Mouse (Mus musculus): ENCODE measurements around the gene Ccdc9.
A peak's percentile ranks its signal among the peaks of the same experiment; 100 is the strongest.
"Not testable (repeated sequence)": the region's sequence is repeated elsewhere in the genome, so short reads cannot be mapped to it uniquely, and the experiment has no call there.

Ccdc9 gene

DNA sequence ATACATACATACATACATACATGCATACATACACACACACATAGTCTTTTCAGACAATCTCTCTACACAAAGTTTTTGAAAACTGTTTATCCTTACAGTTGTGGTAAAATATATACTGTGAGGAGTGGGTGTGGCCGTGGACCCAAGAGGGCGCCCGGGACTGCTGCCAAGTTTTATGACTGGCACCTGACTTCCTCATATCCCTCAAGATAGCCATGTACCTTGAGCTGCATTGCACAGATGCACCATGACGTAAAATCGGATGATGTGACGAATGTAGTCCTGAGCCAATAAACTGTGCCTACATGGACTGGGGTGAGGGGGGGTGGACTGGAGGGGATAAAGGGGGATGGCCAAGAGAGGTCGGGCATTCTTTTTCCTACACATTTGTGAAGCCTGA, 20.0 kb downstream of the Ccdc9 start:
- not testable (repeated sequence) for DNase-seq

DNA sequence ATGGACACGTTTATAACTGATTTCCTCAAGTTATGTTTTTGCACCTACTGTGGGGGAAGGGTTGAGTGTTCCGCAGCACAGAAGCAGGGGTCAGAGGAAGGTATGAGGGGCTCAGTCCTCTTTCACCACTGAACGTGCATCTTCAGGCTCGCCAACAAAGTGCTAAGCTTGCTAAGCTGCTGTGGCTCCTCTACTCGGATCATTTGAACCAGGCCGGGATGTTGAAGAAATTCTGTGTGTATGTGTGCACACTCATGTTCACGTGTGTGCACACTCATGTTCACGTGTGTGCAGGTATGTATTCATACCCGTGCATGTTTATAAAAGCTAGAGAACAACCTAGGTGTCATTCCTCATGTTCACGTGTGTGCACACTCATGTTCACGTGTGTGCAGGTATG, 20.7 kb downstream of the Ccdc9 start:
- no peak for DNase-seq

DNA sequence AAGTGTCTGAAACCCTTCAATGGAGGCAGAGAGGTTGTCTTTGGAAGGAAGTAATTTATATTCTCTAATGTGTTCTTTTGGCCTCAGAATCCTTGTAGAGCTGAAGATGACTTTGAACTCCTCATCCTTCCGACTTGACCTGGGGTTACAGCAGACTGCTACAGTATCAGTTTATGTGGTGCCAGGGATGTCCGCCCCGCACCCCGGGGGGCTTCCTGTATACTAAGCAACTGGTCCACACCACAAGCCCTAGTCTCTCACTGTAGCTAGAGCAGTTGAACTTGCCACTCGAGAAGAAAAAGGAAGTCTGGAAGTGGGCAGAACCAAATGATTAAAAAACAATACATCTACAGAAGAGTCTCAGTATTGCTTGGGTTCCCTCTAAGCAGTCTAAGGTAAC, 22.8 kb downstream of the Ccdc9 start:
- DNase-seq = no peak

DNA sequence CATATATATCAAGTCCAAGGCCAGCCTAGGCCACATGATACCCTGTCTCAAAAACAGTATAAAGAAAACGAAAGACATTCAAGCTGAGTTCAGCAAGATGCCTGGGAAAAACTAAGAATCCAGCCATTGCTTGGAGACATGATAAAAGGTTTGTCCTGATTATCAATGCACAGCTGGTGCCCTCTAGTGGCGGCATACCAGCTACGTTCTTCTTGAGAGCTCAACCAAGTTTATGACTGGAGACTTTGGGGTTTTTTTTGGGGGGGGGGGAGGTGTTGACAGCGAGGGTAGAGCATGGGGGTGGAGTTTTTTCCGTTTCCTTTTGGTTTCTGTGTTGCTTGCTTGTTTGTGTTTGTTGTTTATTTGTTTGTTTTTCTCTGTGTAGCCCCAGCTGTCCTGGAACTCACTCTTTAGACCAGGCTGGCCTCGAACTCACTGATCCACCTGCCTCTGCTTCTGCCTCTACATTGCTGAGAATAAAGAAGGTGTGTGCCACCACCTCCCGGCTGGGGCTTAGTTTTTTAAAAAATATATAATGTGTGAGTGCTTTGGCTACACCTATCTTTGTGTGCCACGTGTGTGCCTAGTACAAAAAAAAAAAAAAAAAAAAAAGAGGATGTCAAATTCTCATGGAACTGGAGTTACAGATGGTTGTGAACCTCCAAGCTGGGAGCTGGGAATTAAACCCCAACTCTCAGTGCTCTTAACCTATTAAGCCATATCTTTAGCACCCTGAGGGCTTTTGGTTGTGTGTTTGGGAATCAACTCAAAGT, 23.4 kb downstream of the Ccdc9 start:
- DNase-seq = peak; percentile 72 to 80

DNA sequence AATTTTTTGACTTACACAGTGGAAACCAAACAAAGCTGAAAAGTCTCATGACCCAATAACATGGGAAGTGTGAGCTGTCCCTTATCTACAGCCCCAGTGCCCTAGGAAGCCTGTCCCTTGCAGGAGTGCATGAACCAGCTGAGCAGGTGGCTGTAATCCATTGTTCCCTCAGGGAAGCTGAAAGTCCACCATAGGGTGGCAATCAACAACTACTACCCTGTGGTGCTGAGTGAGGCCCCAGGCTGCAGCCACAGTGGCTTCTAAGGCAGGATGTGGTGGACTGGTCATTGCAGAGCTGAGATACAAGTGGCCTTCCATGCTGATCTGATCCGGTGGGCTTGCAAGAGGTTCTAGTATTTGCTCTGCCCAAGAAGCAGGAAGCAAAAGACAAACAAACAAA, 25.5 kb downstream of the Ccdc9 start:
- DNase-seq = no peak

DNA sequence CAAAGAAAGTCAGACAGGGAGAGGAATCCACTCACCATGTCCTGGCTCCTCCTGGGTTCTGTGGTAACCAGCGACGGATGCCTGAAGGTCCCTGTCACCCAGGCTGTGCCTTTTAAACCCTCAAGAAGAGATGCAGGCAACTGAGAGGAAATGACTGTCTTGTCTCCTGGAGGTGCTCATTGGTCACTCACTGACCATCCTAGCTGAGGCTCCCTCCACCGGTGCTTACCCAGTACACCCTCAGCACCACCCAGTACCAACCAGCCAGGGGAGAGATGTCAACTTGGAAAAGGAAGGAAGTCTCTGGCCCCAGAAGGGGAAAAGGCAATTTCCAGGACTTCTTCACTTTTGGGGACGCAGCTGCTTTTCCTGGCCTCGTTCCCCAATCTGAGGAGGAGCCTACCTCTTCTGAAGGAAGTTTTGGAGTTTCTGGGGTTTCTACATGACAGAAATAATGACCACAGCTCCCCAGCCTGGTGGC, 27.4 kb downstream of the Ccdc9 start, which contains the start of gene C5ar1:
Gene C5ar1, minus strand, starts transcription at position 431 of the 481 bp plus-strand sequence.
- peak in 1 of 2 experiments; percentile 27 for DNase-seq

DNA sequence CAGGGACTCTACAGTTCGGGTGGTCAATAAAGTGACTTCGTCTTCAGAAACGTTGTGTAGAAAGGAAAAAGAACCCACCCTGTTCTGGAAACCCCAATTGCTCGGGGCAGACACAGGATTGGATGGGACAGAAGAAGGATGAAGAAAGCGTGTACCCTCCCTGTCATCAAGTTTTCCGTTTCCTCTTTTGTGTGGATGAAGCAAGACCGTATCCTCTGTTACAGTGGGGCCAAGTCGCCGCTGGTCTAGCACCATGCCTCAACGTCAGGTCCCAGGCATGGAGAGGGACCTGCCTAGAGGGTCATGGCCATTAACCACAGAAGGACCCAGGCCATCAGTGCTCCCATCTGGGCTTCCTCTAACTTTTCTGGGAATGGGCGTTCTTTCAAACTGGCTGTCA, 28.8 kb downstream of the Ccdc9 start:
- peak in 1 of 2 experiments; percentile 30 for DNase-seq

DNA sequence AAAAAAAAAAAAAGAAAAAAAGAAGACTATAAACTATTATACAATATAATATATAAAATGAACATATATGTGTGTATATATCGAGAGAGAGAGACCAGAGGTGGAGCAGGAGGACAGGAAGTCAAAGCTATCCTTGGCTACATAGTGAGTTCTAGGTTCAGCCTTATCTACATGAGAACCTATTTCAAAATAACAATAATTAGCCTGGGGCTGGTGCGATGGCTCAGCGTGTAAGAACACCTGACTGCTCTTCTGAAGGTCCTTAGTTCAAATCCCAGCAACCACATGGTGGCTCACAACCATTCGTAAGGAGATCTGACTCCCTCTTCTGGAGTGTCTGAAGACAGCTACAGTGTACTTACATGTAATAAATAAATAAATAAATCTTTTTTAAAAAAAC, 30.6 kb downstream of the Ccdc9 start:
- DNase-seq = not testable (repeated sequence)

DNA sequence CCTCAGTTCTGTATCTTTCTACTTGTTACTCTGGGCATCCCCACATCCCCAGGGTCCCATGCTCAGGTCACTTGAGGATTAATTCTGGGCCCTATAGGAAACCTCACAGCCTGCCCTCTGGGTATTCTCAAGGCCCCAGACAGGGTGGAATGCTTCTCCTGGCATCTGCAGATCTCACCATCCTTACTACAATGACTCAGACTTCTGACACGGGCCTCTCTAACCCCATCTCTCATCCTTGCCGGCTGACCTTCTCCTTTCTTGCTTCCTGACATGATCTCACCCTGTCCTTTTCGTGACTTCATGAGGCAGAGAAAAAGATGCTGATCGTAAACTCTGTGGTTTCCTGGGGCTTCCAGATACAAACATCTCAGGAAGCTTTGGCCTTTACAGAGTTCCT, 32.4 kb downstream of the Ccdc9 start:
- DNase-seq = peak in 1 of 2 experiments; percentile 27

DNA sequence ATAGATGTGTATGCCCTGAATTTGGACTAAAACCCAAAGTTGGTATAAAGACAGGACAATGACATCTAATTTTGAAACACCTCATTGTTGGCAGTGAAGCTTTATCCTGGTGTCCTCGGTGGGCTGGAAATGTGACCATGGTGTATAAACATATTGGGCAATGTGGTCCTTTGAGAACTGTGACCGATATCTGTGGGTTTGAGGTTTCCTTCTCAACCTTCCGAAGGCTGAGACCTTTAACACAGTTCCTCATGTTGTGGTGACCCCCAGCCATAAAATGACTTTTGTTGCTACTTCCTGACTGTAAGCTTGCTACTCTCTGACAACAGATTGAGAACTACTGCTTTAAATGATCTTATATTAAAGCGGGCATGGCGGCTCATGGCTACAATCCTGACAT, 35.9 kb downstream of the Ccdc9 start:
- DNase-seq = no peak

DNA sequence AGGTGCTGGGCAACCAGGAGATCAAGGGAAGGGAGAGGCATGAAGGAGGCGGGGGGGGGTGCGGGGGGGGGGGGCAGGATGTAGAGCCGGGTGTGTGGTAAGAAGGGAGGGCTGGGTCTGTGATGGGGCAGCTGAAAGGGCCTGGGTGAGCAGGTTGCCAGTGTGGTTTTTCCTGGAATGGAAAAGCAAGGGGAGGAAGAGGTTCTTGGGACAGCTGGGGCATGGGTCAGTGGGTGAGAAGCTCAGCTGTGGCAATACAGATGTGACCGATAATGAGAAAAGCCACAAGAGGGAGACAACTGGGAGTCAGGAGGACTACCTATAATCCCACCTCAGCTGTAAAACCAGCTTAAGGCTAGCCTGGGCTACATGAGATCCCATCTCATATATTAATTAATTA, 40.6 kb downstream of the Ccdc9 start:
- DNase-seq = peak; percentile 49 to 56

DNA sequence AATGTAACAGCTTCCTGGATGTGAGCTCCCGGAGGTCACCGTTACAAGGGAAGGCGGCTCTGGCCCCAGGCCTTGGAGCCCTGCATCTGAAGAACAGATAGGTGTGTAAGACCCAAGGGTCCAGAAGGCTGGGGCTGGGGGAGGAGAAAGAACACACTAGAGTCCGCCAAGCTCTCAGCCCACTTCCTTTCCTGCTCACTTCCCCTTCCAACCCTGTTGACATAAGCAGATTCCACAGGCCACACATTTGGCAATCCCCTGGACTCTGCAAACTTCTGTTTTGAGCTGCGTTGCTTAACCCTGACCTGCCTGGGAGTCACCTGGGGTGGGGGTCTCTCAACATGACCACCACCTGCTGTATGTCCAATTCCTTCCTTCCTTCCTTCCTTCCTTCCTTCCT, 42.5 kb downstream of the Ccdc9 start, which contains the start of gene C5ar2:
Gene C5ar2, minus strand, starts transcription at position 88 of the 400 bp plus-strand sequence.
- DNase-seq = peak; percentile 65 to 70

DNA sequence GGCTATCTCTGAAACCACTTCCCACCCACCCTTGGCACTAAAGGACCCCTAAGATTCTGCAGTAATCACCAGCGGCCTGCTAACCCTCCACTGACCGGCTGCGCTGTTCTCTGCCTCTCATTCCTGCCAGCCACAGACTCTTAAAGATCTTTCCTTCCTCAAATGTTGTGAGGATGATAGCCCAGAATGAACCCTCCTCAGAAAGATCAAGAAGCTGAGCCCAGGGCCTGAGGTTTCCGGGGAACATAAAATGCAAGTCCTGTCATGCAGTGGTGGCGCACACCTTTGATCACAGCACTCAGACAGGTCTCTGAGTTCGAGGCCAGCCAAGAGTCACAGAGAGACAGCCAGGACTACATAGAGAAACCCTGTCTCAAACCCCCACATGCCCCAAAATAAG, 44.4 kb downstream of the Ccdc9 start:
- DNase-seq = no peak

DNA sequence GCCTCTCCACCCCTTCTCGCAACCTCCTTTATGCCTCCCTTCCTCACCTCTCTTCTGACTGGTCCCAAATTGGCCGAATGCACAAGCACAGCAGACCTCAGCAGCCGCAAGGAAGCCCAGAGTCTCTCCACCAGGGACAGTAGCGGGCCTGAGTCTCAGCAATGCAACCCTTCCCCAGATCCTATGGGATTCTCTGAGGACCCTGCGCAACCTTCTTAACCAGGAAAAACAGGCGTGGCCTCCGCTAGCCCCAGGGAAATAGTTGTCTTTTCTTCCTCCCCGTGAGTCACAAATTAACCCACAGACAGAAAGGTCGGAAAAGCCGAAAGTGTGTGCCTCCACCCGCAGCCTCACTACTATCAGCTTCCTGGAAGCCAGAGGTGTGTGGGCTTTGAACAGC, 44.8 kb downstream of the Ccdc9 start:
- DNase-seq = no peak

DNA sequence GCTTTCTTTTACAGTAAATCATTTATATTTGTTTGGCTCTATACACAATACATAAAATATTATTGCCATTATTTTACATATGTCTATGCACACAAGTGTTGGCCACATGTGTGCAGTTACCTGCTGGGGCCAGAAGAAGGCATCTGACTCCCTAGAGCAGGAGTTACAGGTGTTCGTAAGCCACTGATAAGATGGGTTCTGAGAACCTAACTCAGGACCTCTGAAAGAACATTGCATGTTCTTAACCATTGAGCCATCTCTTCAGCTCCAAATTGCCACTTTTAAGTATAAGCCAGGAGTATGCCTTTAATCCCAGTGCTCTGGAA, 45.7 kb downstream of the Ccdc9 start:
- DNase-seq = no peak

DNA sequence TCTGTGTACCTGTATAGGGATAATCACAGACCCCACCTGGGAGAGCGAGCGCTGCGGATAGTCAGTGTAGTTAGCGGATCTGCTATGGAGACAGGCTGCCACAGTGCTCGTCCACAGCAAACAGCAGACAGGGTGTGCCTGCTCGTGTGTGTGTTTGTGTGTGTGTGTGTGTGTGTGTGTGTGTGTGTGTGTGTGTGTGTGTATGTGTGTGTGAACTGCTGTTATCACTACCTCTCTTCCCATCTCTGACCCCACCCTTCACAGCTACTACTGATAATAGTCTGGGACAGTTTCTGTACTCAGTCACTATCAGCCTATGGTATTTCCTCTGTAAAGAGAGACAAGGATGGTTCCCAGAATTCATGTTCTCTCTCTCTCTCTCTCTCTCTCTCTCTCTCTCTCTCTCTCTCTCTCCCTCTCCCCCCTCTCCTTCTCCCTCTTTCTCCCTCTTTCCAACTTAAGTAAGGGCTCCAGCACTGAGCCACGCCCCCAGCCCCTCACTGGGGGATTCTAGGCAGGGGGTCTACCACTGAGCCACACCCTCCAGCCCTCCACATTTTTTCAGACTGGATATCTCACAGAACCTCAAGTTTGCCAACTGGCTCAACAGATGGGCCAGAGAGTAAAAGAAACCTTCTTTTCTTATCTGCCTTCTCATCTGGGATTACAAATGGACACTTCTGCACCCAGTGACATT, 46.2 kb downstream of the Ccdc9 start:
- no peak for DNase-seq

DNA sequence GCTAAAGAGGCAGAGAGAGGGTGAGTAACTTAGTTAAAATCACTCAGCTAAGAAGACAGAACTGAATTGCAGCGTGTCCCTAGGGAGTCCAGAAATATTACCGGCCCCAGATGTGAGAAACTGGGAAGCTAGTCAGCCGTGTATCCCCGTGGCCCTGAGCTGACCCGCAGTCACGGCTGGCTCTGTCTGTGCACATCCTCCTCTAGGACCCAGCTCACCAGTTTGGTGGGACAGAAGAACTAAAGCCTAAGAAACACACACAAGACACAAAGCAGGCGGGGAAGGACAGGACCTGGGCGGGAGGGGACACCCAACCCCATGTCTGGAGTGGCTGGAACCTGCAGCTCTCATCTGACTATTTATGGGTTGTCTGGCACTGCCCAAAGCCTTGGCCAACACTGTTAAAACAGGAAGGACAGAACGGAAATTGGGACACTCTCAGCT, 47.0 kb downstream of the Ccdc9 start:
- peak; percentile 58 to 69 for DNase-seq

DNA sequence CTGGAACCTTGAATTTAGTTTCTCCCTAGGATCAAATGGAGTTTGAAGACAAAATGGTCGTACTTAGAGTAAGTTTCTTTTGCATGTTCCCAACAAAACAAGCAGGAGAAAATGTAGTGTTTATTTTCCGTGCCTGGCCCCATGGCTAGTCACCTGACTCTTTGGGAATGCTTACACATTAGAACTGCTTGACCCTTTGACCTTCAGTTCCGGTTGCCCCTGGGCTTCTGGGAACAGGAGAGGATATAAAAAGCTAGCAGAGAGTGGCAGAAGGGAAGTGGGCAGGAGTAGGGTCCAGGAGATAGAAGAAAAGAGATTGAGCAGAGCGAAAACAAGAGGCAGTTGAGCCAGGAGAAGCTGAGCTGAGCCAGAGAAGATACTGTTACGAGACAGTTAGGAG, 56.7 kb downstream of the Ccdc9 start:
- DNase-seq = peak; percentile 53 to 71
